Mouse (Mus musculus) hindbrain, embryonic 10.5 days (tissue): ENCODE data around the gene Gm20441. TPM values are rescaled to one million over a fixed set of nuclear protein-coding genes. Genes with fewer than 3 reads are reported as not detected.

Experiments
- DNase-seq: peaks from one replicate; pipeline ENCODE4 v3.0.0-alpha.2; 2017; ENCODE audit warnings: low spot score
- H3K27ac ChIP-seq: fragments of 300-500 bp; sonication (generic); 2 replicates; pipeline ENCODE4 v1.5.1; 2016; ENCODE audit warnings: mild to moderate bottlenecking, moderate library complexity
- H3K27me3 ChIP-seq: fragments of 300-500 bp; sonication (generic); 2 replicates; pipeline ENCODE4 v1.6.1; 2016; ENCODE audit warnings: mild to moderate bottlenecking; ENCODE audit not compliant: poor library complexity, insufficient read depth, severe bottlenecking
- H3K36me3 ChIP-seq: fragments of 300-500 bp; sonication (generic); 2 replicates; pipeline ENCODE4 v1.6.1; 2016; ENCODE audit warnings: mild to moderate bottlenecking, moderate library complexity
- H3K4me1 ChIP-seq: fragments of 300-500 bp; sonication (generic); replicated peaks from 2 replicates; pipeline ENCODE4 v1.6.1; 2016; ENCODE audit warnings: mild to moderate bottlenecking
- H3K4me3 ChIP-seq: fragments of 300-500 bp; sonication (generic); 2 replicates; pipeline ENCODE4 v1.5.1; 2016; ENCODE audit warnings: mild to moderate bottlenecking, moderate library complexity
- H3K9me3 ChIP-seq: fragments of 300-500 bp; sonication (generic); 2 replicates; pipeline ENCODE4 v1.6.1; 2016; ENCODE audit warnings: mild to moderate bottlenecking, moderate library complexity
- WGBS: fragments of 180-500 bp; shearing (Covaris S2); methylation state at CpG from one replicate; pipeline ENCODE4 v1.1.7; 2016; 5-methylcytosine and 5-hydroxymethylcytosine counted together
- polyA plus RNA-seq: library from polyadenylated mRNA; unstranded; fragments of >200 nt; fragmentation: Nextera tagmentation; extraction: Ambion mirVana; gene quantifications from 2 replicates; pipeline ENCODE4 v1.2.1, GENCODE M21; 2016

Gm20441 gene
- polyA plus RNA-seq, 1 experiment from 2014 or later: not detected

DNA sequence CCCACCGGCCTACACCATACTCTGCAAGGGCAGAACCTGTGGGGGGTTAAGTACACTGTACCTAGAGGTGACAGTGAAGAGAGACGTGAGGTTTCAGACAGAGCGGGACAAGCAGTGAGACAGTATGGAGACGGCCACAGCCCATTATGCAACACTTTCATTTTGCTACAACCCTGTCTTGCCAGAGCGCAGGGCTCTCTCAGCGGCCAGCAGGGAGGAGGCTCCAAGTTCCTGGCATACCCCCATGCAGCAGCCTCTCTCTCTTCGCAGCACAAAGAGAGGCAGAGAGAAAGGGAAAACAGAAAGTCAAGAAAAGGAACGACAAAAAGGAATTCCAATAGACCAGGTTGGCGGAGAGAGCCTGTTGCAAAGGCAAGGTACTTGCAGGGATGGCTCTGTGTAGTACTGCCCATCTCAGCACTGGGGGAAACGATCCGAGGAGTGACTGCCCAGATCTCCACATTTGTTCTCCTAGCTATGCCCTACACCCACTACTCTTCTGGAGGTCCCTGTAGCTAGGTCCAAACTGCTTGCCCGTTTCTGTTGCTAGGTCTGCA lies 16.9 kb upstream of the Gm20441 start:
- peak overlapping the region; percentile 64; the same call in 1 of the 2 replicates for H3K27ac ChIP-seq
- H3K36me3 ChIP-seq: no peaks in the 10 kb centered on the region
- peak overlapping the region; percentile 52 for H3K4me3 ChIP-seq
- H3K27me3 ChIP-seq: peaks cover 24% of the 10 kb centered on the region
- DNase-seq: peak; percentile 42
- no peaks in the 10 kb centered on the region for H3K9me3 ChIP-seq
- 2% methylated on average over 12 of the region's 12 CpGs for WGBS
- peaks cover 31% of the 10 kb centered on the region for H3K4me1 ChIP-seq

DNA sequence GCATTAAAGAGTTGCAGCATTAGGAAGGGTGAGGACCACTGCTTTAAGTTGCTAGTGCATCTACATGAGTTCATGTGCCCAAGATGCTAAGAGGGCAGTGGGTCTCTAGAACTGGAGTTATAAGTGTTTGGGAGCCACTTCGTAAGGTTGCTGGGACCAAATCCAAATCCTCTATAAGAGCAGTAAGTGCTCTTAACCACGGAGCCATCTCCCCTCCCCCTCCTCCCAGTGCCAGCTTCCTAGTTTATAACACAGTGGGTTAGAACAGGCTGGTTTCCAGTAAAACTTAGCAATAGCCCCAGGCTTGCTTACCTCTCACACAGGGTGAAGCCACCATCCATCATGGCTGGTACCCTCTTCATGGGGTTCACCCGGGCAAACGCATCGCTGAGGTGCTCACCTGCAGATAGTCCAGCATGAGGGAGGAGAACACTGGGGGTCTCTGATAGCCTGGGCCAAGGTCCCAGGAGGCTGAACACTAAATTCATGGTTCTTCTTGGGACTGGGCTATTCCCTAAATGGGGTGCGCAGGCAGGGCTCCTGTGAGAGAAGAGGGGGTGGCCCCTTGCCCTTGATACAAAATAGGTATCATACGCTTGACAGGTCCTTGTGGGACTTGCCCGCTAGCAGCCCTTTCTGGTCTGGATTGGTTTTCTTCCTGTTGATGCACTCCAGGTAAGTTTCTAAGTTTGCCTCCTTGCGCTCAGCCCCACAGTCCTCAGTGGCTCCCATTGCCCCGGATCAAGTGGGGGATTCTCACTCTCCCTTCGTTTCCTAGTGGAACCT lies 16.2 kb upstream of the Gm20441 start:
- Histone ChIP-seq H3K9me3 (no peaks in the 10 kb centered on the region), H3K4me1 (peaks cover 31% of the 10 kb centered on the region), H3K36me3 (no peaks in the 10 kb centered on the region), H3K4me3 (peak overlapping the region; percentile 52), H3K27me3 (peaks cover 24% of the 10 kb centered on the region), H3K27ac (peak overlapping the region; percentile 64; the same call in 1 of the 2 replicates)
- no peak for DNase-seq
- WGBS: 44% methylated on average over 11 of the region's 11 CpGs

- Histone ChIP-seq H3K4me3 (no peak overlapping the region), H3K4me1 (peaks cover 35% of the 10 kb centered on the region), H3K27me3 (peaks cover 24% of the 10 kb centered on the region), H3K27ac (no peak overlapping the region), H3K36me3 (no peaks in the 10 kb centered on the region), H3K9me3 (no peaks in the 10 kb centered on the region)
- DNase-seq: no peak
- WGBS: 42% methylated on average over 3 of the region's 3 CpGs
These were observed 14.1 kb upstream of the Gm20441 start for GRCm38 (mm10) chr10:75794880-75795279.

GRCm38 (mm10) chr10:75790773-75791172 lies 10.0 kb upstream of the Gm20441 start:
- no peak for DNase-seq

GRCm38 (mm10) chr10:75789841-75790240 lies 9.1 kb upstream of the Gm20441 start:
- DNase-seq: no peak
- no peaks in the 10 kb centered on the region for H3K36me3 ChIP-seq
- WGBS: 90% methylated on average over 5 of the region's 5 CpGs
- no peaks in the 10 kb centered on the region for H3K9me3 ChIP-seq
- peaks cover 10% of the 10 kb centered on the region; the same call in 1 of the 2 replicates for H3K4me1 ChIP-seq
- H3K27me3 ChIP-seq: 0 out of 2 replicates have a peak, but pooled peaks cover 2% of the 10 kb centered on the region
- H3K27ac ChIP-seq: no peak overlapping the region
- H3K4me3 ChIP-seq: no peak overlapping the region

More at GRCm38 (mm10) chr10:75790773-75791172, 10.0 kb upstream of the Gm20441 start:
- Histone ChIP-seq H3K36me3 (no peaks in the 10 kb centered on the region), H3K4me1 (peaks cover 16% of the 10 kb centered on the region), H3K9me3 (no peaks in the 10 kb centered on the region), H3K27me3 (no peaks in the 10 kb centered on the region), H3K4me3 (no peak overlapping the region), H3K27ac (no peak overlapping the region)
- WGBS: 27% methylated on average over 7 of the region's 7 CpGs

DNA sequence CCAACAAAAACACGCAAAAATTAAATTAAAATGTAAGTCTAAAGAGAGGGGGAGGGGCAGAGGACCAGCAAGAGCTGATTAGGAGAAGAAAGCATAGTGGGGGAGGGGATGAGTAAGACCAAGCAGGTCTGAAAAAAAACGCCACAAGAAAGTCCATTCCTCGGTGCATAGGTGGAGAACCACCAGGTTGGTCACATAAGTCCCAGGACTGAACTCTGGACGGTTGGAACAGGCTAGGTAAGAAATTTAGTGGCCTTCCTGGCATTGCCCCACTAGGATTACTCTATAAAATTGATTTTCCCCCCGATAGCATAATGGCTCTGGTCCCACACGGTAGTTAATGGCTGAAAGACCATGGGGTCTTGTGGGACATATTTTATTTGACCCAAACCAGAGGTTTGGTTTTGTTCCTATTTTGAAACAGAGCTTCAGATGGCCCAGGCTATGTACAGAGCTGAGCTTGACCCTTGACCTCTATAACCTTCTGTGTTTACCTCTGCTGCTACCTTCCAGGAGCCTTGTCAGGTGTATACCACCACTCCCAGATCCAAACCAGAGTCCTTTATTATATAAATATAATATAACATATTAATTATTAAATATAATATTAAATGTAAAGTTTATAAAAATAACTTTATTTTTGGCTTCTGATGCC lies 8.5 kb upstream of the Gm20441 start:
- Histone ChIP-seq H3K27ac (no peak overlapping the region), H3K4me3 (no peak overlapping the region), H3K9me3 (no peaks in the 10 kb centered on the region), H3K4me1 (0 out of 2 replicates have a peak, but pooled peaks cover 4% of the 10 kb centered on the region), H3K36me3 (no peaks in the 10 kb centered on the region), H3K27me3 (0 out of 2 replicates have a peak, but pooled peaks cover 4% of the 10 kb centered on the region)
- WGBS: 80% methylated on average over 6 of the region's 6 CpGs
- DNase-seq: no peak

DNA sequence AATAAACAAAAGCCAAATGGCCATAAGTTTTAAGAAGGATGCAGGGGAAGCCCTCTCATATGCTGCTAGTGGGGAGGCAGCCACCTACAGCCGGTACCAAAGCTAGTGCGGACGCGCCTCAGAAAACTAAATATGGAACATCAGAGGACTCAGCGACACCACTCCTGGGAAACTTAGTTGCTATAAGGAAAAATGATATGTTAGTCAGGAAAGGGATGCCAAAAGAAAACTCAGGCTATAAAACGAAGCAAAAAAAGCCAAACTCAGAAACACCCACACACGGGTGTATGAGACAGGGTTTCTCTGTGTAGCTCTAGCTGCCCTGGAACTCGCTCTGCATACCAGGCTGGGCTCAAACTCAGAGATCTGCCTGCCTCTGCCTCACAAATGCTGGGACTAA lies 7.5 kb upstream of the Gm20441 start:
- Histone ChIP-seq H3K27ac (no peak overlapping the region), H3K4me1 (0 out of 2 replicates have a peak, but pooled peaks cover 4% of the 10 kb centered on the region), H3K4me3 (no peak overlapping the region), H3K27me3 (0 out of 2 replicates have a peak, but pooled peaks cover 4% of the 10 kb centered on the region), H3K9me3 (no peaks in the 10 kb centered on the region), H3K36me3 (no peaks in the 10 kb centered on the region)
- DNase-seq: no peak
- 95% methylated on average over 8 of the region's 8 CpGs for WGBS

DNA sequence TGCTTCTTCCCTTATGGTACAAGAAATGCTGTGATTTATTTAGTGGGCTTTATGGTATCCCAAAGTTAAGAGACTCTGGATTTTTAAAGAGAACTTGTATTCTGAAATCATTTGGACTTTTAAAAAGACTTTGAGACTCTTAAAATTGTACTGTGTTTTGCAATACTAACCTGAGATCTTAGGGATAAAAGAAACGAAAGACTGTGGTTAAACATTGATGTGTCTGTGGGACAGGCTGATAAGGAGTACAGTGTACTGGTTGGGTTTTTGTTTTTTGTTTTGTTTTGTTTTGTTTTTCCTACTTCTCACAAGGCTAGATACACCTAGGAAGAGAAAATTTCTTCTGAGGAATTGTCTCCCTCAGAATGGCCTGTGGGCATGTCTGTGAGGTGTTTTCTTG lies 4.7 kb upstream of the Gm20441 start:
- Histone ChIP-seq H3K4me1 (peaks cover 9% of the 10 kb centered on the region), H3K9me3 (no peaks in the 10 kb centered on the region), H3K27me3 (peaks cover 28% of the 10 kb centered on the region), H3K4me3 (no peak overlapping the region), H3K36me3 (no peaks in the 10 kb centered on the region), H3K27ac (no peak overlapping the region)
- no peak for DNase-seq
- WGBS: 71% methylated on average over 1 of the region's 1 CpGs

DNA sequence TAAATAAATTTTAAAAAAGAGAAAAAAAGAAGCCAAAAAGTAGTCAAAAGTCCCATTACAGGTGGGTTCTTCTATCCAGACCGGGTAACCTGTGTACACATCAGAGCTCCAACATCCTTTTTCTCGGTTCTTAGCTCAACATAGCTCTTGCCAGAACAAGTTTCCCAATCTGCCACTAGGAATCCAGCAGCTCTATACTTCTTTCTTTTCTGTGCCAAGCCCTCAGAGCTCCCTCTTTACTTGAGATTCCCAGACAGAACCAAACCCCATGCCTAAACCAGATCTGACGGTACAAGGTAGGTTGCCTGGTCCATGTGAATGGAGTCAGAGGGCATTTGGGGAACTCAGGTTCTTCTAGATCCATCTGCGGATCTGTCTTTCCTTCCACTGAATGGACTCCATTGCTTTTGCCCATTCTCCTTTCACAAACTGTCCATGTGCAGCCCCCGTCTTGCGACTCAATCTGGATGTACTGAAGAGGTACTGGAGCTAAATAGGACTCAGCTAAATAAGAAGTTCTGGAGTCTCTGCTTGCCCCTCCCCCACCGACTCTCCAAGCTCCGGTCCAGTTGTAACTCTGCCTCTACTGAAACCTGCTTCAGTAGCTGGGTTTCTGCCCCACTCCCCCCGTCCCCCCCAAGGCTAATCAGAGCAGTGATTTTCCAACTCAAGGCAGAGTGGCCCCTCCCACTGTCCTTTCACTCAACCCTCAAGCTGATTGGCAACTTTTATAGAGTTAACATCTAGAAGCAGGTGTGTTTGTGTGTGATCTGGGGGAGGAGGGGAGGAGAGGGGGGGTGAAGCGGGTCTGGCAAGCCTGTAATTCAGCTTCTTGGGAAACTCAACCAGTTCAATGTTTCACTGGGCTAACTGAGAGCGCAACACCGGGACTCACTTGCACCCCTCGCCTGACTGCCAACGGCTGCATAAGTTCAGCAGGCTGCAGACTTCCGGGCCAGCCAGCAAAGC lies 1.3 kb downstream of the Gm20441 start:
- 49% methylated on average over 15 of the region's 15 CpGs for WGBS
- H3K36me3 ChIP-seq: no peaks in the 10 kb centered on the region
- peaks cover 17% of the 10 kb centered on the region for H3K4me1 ChIP-seq
- peak overlapping the region; percentile 20; the same call in 1 of the 2 replicates for H3K4me3 ChIP-seq
- no peaks in the 10 kb centered on the region for H3K9me3 ChIP-seq
- peaks cover 54% of the 10 kb centered on the region for H3K27me3 ChIP-seq
- DNase-seq: no peak
- H3K27ac ChIP-seq: no peak overlapping the region

- WGBS: 80% methylated on average over 2 of the region's 2 CpGs
- peaks cover 54% of the 10 kb centered on the region for H3K27me3 ChIP-seq
- no peaks in the 10 kb centered on the region for H3K9me3 ChIP-seq
- no peak for DNase-seq
- H3K27ac ChIP-seq: no peak overlapping the region
- peaks cover 25% of the 10 kb centered on the region for H3K4me1 ChIP-seq
- no peak overlapping the region for H3K4me3 ChIP-seq
- no peaks in the 10 kb centered on the region for H3K36me3 ChIP-seq
These were observed 2.9 kb downstream of the Gm20441 start for GRCm38 (mm10) chr10:75777885-75778284.

DNA sequence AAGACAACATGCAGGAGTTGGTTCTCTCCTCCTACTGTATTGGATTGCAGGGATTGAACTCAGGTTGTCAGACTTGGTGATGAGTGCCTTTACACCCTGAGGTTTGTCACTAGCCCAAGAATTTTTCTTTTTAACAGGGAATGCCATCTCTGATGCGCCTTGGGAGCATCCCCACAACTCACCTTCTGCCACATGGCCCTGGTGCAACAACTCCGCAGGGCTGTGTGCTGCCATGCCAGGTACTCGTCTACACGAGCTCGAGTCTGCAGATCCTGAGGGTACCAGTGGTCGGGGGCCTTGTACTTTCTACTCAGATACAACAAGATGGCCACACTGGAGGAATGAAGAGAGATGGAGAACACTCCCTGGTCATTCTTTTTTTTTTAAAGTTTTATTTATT lies 4.2 kb downstream of the Gm20441 start:
- Histone ChIP-seq H3K4me1 (peaks cover 34% of the 10 kb centered on the region), H3K27me3 (peaks cover 41% of the 10 kb centered on the region), H3K4me3 (no peak overlapping the region), H3K27ac (no peak overlapping the region), H3K36me3 (no peaks in the 10 kb centered on the region), H3K9me3 (no peaks in the 10 kb centered on the region)
- DNase-seq: no peak
- WGBS: 86% methylated on average over 6 of the region's 6 CpGs

DNA sequence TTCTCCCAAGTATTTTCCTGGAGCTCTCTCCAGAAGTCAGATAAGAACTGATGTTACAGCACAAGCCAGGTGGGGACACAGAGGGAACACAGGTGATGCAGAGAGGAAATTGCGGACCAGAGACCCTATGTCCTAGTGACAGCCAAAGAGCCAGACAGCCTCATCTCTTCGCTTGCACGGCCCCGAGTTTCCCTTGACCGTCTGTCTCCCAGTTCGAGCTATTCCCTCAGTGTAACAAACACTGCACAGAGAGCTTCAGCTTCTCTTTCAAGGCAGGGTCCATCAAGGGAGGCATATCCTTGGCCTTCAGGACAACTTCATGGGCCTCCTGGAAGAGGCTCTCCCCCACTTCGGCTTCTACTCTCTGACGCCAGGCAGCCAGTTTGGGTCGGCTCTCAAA lies 6.2 kb downstream of the Gm20441 start:
- Histone ChIP-seq H3K4me3 (no peak overlapping the region), H3K27me3 (peaks cover 21% of the 10 kb centered on the region), H3K27ac (no peak overlapping the region), H3K4me1 (peaks cover 16% of the 10 kb centered on the region), H3K9me3 (no peaks in the 10 kb centered on the region), H3K36me3 (peaks cover 6% of the 10 kb centered on the region; the same call in 1 of the 2 replicates)
- 88% methylated on average over 9 of the region's 9 CpGs for WGBS
- DNase-seq: no peak
